Mouse (Mus musculus): Measurements from ENCODE around the gene Hspa1a.

GRCm38 (mm10) chr17:34955884-34956283 is 16.1 kb downstream of the Hspa1a start:
- TF ChIP-seq GATA1 (IDR thresholded peaks at IDR 0.05; ENCODE audit: borderline replicate concordance, low read length) (no peak), FLI1 (IDR thresholded peaks at IDR 0.05; ENCODE audit: low read length) (no peak)

Measured in megakaryocyte, embryonic 14.5 days (primary cell).